Mouse (Mus musculus): Measurements from ENCODE around the gene Crtam.

The Crtam gene

DNA sequence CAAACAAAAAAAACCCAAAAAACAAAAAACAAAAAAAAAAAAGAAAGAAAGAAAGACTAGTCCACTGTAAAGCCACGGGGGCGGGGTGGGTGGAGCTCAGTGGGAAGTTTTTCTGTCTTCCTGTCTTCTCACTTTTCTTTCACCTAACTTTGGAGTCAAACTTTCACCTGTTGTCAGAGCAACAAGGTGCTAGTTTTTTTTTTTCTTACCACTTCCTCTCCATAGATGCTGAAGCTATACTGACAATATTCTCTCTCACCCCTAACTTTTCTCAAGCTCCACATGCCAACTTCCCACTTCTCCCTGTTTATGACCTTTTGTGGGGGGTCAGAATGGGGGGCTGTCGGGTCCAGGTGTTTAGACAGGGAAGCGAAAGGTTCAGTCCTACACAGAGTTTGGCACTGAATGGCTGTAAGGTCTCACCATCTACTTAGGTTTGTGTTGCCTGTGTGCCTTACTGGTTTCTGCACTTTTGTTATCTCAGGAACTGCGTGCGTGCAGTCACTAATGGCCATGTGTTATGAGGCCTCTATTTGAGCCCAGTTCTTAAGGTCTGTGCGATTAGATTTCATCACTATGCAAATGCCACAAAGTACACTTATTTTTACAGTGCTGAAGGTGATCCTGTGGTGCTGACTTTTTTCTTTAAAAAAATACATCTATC is 7.2 kb downstream of the Crtam start:
- no peak for DNase-seq

DNA sequence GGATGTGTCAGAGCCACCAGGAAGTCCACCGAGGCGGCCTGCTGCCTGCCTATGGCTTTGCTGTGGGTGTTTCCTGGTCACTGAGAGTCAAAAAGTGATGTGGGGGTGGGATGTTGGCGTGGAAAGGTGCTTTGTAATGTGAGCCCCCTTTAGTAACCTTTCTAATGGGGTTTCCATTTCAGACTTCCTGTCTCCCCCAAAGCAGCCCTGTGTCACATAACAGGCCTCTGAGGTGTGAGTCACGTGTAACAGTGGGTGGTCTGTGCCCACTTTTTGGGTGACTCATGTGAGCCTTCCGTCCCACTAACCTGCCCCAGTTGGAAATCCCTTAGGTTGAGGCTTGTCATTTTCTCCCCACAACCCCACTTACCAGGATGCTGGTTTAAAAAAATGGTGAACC is 10.4 kb downstream of the Crtam start:
- DNase-seq, result no peak

DNA sequence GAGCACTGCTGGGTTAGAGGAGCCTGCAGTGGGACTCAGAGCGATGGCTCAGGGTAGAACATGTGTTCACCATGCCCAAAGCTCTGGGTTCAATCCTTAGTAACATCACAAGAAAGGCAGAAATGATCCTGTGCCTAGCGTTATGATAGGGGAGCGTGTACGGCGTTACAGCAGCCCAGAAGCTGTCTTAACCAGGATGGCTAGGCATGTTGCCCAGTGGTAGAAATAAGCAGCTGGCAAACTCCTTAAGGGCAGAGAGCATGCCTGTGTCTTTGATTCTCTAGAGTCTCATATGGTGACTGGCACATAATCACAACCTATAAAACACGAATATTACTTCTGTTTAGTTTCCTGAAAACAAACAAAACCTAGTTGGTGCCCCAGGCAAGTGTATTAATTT is 12.9 kb downstream of the Crtam start:
- DNase-seq, result no peak

DNA sequence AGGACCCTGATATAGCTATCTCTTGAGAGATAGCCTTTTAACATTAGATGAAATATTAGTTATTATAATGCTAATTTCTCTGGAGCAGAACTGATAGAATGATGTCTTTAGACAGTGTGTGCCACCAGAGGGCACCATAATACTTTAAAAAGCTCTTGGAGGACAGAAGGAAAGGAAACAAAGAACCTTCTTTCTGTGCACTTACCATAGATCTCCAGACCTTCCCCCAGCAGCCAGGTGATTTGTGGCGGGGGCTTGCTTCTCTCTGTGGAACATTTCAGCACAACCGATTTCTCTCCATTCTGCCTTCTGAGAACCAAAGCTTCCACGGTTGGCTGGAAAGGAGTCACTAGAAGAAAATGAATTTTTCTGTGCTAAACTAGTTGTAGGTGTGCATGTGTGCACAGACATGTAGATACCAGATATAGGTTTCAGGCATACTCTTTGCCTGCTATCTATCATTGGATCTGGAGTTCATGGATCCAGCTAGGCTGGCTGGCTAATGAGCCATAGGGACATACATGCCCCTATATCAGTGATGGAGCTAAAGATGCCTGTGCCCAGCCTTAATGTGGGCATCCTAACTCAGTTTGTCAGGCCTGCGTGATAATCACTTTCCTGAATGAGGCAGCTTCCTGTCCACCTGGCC is 14.4 kb downstream of the Crtam start:
- peak in 1 of 2 experiments; percentile 50 for DNase-seq

DNA sequence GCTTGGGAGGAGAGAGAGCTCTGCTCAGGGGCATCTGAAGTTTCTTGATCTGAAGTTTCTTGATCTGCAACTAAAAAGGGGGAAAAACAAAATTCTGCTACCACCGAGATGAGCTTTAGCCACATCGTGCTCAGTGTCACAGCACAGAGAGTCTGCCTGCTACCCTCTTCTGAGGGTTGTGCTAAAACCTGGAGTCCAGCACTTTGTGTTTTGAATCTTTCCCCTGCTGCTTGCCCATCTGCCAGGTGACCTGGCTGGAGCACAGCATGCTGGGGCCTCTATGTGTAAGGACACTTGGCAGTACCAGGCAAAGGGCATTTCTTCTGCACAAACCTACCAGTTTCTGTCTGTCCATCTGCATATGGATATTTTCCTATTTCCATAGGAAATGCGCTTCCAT is 20.1 kb downstream of the Crtam start:
- no peak for DNase-seq

DNA sequence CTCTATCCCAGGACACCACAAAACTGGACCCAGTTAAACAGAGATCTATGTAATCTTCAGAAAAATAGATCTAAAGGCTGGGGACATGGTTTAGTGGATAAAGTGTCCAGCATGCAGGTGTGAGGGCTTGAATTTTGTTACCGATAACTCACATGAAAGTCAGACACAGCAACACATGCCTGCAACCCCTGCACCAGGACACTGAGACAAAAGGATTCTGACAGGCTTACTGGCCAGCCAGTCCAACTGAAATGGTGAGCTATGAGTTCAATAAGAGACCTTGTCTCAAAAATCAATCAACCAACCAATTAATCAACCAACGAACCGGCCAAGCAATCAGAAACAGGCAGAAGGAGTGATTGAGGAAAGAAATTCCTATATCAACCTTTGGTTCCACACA is 20.7 kb downstream of the Crtam start:
- no peak for DNase-seq

DNA sequence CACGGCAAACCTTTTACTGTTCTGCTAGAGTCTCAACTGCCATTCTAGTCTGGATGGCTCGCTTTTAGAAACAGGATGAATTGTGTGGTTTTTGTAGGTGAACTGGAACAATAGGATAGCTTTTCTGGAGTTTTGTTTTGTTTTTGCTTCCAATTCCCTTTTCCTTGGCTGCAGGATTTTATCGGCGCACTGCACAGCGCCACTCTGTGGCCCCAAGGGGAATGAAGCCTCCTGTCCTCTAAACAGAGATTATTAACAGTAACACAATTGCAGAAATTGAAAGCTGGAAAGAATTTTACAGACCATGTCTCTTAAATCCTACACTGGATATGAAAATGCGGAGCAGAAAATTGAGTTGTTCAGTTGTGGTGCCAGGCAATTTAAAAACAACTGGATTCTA is 21.9 kb downstream of the Crtam start:
- DNase-seq, result no peak

DNA sequence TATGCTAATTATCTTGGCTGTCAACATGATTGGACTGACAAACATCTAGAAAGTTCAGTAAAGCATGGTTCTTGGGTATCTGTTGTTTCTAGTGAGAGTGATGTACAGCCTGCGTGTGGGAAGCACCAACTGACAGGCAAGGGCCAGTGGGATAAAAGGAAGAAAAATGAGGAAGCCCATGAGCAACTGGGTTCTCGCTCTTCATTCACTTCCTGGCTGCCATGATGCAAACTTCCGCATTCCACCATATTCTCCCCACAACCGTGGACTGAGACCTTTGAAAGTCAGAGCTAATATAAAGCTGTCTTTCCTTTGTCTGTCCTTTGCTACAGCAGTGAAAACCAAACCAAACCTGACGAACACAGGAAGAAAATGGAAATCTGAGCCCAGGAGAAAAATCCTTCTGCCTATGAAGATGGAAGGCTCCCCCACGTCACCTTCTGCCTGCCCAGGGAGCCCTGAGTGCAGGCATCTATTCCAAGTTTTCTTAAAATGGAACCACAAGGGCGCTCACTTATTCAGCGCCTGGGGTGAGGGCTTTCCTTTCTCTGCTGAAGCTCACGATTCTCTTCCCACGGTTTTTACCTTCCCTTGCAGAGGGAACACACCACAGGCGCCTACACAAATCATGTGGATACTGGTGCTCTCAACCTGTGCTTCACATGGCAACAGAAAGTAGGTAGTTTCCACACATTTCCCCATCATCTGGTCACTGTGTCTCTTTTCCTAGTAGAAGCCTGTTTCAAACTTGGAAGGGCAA is 30.2 kb downstream of the Crtam start:
- DNase-seq, result no peak

DNA sequence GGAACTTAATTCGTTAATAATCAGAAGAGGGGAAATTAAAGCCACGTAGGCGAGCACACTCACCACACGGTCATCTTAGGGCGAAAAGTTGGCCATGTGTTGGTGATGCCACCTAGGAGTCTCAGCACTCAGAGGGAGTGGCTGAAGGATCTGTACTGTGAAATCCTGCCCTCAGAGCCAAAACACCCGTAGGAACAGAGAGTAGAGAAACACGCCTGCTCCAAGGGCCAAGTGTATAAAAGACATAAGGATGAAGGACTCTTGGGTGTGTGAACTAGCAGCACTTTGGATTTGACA is 40.1 kb downstream of the Crtam start:
- no peak for DNase-seq

DNA sequence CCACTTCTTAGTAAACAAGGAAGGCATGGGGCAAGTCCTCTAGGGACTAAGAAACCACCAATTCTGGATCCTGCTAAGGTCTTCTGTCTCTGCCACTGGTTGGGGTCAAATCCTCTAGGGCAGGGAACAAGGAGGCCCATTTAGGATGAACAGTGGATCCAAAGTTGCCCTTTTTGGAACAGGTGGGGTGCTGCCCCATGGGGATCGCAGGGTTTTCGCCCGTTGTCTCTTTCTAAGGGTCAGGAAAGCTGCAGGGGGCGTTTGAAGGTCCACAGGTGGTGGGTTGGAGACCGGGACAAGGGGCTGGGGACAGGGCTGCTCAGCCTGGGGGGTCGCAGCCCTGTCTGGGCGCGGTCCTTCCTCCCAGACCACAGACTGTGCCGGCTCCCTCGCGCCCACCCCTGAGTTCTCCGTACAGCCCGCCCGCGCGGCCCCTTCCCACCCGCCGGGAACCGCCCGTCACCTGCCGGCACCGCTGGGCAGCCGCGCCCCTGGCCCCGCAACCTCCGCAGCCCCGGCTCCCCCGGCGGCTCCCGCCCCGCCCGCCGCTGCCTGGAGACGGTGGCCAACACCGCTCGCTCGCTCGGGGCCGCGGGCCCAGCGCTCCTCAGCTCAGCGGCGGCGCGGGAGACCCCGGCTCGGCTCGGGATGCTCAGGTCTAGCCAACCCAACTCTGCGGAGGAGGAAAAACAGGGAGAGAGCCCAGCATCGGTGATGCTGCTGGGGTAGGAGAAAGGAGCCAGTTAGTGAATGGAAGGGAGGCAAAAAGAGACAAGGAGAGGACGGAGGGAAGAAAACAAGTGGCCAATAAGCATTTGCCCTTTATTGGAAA is 40.6 kb downstream of the Crtam start, which contains the start of gene Jhy:
Jhy (minus strand) TSS at position 533 of the 832 bp plus-strand sequence.
- no peak for DNase-seq

DNA sequence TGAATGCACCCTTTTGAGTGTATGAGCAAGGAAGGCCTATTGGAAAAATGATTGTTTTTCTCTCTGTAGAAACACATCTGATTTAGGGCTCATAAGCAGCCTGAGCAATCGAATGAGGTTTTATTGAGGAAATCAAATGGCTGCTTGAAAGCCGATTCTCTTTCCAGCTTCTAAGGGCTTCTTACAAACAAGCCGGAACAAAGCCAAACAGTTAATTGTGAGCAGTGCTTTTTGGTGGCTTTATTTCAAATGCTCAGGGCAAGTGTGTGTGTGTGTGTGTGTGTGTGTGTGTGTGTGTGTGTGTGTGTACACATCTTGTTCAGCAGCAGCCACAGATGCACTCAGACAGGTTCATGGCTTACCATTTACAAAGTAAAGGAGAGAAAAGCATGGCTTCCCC is 43.0 kb downstream of the Crtam start:
- DNase-seq, result no peak

DNA sequence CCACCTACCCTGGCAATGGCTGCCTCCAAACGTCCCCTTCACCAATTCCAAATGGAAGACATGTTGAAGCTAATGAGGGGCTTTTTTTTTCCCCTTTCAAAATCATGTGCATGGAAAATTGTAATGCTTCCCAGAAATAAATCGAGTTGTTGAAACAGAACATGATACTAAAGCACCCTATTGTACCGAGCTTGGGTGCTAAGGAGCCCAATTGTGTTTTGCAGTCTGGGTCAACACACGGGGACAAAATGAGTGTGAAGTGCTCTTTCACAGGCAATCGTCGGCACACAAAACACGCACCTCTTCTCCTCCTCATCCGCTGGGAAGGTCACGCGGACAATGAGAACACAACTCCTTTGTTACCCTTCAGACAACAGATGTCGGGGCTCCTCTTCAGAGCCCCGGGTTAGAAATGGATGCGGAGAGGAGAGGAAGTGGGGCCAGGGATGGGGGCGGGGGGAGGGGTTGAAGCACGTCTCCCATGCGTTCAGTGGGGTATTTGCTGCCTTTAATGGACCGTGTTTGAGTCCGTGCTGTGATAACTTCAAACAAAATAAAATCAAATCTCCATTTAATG is 55.3 kb downstream of the Crtam start:
- no peak for DNase-seq

DNA sequence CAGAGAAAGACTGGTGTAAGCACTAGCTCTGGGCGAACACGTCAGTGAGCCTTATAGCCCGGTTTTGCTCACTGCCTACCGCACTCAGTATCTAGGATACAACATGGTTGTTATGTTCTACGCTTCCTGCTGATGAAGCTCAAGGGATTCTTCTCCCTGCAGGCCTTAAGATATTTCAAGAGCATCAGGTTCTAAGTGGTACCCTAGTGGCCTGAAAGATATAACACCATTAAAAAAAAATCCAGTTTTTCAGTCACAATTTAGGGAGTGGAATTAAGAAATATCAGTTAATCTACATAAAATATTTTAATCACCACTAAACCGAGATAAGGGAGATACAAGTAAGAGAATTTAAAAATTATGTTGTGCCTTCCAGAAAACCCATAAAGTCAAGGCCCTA is 56.0 kb downstream of the Crtam start:
- no peak for DNase-seq

DNA sequence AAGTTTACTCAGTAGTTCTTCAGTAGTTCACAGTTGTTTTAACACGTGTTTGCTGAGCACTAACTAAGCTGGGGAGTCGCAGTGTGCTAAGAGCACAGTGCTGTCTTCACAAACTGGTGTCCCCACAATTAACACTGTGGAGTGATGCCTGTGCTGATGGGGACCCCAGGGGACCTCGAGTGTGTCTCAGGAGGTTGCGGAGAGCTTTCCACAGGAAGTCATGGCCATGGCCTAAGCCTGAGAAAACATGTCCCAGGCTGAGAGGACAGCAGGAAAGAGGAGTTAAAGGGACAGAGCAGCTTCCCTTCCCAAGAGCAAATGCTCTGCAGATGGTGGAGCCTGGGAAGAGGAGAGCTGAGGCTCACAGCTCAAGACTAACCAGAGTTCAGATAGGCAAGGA is 57.3 kb downstream of the Crtam start:
- DNase-seq, result no peak

DNA sequence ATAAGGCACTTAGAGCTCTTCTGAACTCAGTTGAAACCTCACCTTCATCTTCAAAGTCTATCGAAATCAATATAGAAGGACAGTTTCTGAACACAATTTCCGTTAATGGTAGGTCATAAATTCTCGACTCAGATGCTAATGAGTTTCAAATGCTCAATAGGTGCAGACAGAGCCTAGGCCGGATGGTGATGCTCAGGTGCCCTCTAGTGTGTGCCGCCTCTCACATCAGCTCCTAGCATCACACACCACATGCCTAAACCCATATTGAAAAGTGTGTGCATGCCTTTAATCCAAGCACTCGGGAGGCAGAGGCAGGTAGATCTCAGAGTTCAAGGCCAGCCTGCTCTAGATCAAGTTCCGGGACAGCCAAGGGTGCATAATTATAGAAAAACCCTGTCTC is 67.0 kb downstream of the Crtam start:
- DNase-seq, result no peak

DNA sequence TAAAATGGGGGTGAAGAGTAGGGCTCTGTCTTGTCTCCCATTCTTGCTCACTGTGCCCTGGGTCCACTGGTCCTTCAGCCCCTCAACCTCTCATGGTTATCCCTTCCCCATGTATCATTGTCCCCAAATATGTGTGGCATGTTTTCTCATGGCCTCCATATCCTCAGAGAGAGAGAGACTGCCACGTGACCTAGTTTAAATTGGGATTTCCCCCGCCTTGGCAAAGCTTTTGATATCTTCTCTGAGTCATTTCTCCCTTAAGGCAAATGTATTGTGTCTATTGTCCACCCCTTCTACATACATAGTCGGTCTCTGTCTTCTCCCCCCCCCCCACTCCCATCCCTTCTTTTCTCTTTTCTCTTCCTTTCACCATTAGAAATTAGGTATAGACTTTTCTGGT is 71.1 kb downstream of the Crtam start:
- DNase-seq, result no peak

DNA sequence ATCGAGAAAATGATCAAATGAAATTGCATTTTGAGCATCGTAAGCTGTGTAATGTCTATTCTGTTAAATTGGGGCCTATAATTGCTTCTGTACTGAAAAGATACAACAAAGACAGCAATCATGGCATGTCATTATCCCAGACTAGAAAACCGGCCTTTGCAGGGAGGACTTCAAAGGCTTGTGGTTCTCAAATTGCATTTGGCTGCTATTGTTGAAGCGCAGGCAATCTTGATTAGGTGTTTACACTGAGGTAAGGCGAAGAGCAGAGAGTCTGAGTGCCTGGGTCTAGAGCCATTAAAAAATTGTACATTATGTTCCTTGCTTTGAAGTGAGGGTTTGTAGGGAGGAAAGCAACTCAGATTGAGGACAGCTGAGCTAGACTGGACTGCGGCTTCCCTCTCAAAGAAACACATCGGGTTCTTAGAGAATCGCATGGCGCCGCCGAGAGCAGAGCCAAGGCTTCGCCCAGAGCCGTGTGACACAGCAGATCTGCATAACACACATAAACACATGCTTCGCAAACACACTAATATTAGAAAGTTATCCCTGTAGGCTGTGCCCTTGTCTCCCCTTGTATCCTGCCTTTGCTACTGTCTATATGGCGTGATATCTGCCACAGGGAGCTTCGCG is 77.0 kb downstream of the Crtam start:
- no peak for DNase-seq
